Mouse (Mus musculus) 416B (cell line): Measurements from ENCODE around the gene B230104I21Rik.

Source experiments
- DNase-seq: peaks from one replicate; pipeline ENCODE4 v3.0.0; 2011; ENCODE audit warnings: low read depth

B230104I21Rik gene

DNA sequence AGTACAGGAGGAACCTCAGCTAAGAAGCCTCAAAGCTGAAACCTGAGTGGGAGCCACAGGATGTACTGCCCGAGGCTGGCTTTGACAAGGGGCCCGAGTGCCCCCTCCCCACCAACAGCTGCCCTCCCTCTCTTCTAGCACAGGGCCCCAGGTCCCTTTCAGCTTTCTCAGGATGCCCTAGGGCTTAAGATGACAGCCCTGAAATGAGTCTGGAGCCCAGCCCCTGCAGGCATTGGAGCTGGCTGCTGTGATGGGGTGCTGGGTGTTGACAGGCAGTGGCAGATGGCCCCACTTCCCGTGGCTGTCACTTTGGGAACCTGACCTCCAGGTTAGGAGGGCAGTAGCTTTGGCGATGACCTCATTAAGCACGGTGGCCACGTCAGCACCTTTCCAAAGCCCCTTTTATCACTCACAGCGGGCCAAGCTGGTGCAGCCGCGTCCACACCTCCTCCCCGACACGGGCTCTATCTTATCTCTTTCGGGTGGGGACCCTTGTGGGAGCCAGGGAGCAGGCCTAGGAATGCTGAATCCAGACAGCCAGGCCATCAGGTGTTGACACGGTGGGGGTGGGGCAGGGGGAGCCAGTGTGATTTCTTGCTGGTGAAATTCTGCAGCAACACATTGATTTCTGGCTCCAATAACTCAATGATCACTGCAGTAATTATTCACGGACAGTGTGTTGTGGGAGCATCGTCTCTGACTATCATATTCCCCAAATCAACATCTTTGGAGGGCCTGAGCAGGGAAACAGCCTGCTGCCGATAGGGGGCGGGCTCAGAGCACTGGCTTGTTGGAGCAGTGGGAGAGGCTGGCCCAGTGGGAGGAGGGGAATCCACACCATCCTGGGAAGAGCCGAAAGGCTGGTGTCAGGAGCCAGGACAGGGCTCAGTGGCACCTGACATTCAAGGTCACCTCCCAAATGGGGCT, 57.5 kb downstream of the B230104I21Rik start:
- DNase-seq = no peak

DNA sequence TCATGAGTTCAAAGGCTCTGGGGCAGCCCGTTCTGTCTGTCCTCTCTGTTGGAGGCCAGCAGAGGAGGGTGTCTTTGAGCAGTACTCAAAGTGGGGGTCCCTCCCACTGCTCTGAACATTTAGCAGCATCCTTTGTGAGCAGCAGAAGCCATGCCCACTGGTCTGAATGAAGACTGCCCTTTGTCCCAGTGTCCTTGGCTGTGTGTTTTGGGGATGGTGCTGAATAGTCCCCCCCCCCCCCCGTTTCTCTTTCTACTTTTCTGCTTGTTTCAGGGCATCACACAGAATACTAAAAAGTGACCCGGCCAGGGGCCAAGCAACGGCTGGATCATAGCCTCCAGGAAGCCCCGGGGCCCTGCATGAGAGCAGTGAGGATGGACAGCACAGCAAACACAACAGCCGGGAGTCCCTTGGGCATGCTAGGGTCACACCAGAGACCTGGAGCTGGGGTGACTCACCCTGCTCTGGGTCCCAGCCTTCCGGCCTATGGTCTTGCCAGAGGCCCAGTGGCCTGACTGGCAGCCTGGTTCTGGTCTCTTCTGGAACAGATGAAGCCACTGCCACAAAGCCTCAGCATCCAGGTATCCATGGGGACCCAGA, 58.3 kb downstream of the B230104I21Rik start:
- DNase-seq = no peak

DNA sequence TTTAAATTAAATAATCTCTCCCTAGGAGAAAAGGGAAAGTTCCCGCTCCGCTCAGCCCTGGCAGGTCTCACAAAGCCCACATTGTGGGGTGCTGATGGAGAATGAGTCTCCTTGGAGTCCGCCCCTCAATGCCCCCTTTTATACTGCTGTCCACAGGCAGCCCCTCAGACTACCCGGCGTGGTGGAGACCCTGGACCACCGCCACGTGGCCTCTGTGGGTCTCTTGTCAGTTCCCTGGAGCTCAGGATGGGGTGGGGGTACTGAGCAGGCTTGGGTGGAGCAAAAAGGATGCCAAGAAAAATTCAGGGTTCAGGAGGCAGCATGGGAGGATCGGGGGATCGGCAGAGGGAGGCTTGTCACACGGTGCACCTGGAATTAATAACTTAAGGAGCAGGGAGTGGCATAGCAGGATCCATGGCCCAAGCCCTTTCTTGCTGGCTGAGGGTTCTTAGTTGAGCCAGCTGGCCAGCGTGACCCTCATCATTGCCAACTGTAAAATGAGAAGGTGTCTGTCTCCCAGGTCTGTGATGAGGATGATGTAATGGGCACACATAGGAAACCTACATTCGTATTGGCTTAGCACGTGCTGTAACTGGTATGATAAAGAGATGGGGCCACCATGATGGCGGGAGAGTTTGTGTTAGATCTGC, 60.9 kb downstream of the B230104I21Rik start:
- no peak for DNase-seq
